Mouse (Mus musculus): ENCODE data around the gene Agtr1a.

The Agtr1a gene

GRCm38 (mm10) chr13:30336148-30336801 is at the start of gene Agtr1a:
Agtr1a (plus strand) TSS chr13:30336441.
- DNase-seq (ENCODE audit: low spot score): peak; percentile 59

DNA sequence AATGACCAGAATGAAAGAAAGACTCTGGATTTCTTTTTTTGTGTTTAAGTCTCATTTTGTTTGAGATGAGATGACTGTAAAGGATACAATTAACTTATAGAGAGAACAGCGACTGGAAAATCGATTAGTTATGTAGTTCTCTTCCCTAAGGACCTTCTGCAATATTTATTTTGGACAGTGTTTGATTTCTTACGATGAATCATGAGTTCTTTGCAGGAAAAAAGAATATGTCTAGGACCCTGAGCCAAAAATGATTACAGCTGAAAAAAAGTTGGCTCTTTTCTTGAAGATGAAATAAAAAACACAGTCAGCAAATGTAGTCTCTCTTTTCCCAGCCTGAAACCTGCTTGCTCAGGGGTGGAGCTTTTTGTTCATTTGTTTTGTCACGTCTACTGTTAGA is 26.0 kb upstream of the Agtr1a start:
- no peak for DNase-seq (ENCODE audit: low spot score)

DNA sequence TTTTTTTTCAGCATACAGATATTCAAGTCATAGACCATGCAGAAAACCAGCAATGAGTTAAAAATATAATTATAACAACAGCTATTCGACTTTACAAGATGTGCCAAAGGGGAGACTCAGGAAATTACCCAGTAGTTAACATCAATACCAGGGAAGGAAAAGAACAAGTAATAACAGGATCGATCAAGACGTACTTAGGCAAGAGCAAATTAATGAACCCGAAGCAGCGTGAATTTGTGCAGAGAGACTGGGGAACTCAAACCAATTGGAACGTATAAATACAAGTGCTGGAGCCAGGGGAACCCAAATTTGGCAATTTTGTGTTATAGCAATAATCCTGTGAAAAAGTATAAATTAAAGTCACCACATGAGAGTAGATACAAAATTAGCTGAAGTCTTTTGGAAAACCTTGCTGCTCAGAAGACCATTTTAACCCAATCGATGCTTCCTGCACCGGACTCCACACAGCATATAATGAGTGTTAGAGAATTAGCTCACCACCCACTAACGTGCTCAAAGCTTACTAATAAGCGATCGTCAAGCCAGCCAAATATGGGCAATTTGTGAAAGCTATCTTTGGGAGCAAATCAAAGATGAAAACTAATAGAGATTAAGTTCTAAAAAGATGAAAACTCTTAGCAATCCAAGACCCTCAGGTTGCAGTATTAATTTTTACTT is 11.4 kb upstream of the Agtr1a start:
- DNase-seq (ENCODE audit: low spot score): no peak

DNA sequence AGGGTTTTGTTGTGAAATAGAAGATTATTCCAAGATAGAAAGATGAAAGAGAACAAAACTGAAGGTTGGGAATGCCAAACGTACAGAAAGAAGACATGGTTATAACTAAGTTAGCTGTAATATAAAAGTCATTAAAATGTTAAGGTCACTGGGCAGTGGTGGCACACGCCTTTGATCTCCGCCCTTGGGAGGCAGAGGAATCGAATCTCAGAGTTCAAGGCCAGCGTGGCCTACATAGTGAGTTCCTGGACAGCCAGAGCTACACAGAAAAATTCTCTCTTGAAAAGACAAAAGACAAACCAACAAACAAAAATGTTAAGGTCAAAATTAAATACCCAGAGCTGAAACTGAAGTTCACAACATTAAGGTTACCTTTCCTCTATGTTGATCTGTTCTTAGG is 5.2 kb upstream of the Agtr1a start:
- no peak for DNase-seq (ENCODE audit: low spot score)

DNA sequence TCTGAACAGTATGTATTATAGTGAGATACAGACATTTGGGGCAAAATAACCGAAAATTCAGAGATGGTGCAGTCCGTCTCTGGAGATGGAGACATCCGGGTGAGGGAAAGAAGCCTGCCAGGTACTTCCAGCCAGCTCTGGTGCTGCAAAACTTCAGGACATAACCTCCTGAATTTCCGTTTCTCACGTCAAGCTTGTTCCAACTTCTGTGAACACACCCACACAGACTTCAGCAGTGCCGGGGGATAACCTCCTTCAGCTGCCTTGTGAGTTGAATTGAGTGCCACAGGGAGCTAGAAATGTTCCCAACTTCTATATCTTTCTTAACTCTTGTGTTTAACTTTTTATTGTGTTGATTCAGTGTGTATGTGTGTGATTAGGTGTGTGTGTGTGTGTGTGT is 4.4 kb upstream of the Agtr1a start:
- DNase-seq (ENCODE audit: low spot score): no peak

GRCm38 (mm10) chr13:30332581-30332980 is 3.7 kb upstream of the Agtr1a start:
- DNase-seq (ENCODE audit: low spot score): no peak

DNA sequence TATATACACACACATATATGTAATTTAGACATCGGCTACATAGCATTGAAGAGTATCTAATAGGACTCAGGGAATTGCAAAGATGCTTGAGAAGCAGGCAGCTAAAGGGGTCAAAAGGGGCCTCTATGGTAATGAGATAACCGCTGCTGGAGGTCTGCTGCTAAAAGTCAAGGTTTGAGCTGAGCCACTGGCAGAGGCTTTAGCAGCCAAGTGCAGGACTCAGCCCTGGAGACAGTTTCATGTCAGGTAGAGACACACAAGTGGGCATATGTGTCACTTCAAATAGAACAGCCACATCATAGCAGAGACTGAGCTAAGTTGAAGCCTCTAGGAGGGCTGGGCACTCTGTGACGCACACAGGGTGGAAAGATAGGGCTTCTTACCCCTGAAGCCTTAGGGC is 1.6 kb upstream of the Agtr1a start:
- no peak for DNase-seq (ENCODE audit: low spot score)

DNA sequence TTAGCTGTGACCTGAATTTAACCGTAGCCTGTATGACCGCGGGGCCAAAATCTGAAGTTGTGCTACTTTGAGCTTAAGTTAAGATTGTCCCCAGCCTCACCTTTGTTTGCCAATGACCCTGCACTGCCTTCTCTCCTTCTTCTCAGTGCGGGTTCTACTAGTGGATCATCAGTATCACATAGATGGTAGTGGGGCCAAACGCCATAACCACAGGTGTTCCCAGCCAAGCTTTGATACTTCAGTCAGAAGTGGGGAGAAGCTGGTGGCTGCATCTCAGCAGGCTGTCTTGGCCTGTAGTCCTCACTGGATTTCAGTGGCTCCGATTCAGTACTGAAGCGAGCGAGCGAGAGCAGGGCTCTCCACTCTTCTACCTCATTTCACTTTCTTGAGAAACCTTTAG is 672 bp downstream of the Agtr1a start:
- DNase-seq (ENCODE audit: low spot score): no peak

DNA sequence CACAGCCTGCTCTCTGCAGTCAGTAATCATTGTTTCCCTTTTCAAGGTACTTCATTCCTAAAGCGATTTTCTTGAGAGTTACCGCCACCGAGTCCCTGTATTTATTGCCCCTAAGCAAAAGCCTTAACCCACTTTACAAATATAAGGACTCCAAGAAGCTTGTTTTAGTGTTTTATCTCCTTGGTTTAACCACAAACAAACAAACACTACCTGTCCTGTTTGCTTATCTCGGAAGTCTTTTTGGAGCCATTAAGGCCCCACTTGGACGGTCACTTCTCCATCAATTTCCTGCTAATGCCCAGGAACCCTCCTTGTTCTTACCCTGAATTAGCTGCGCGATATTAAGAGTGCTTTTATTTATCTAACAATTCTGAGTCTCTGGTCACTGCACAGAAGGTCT is 1.4 kb downstream of the Agtr1a start:
- DNase-seq (ENCODE audit: low spot score): no peak

DNA sequence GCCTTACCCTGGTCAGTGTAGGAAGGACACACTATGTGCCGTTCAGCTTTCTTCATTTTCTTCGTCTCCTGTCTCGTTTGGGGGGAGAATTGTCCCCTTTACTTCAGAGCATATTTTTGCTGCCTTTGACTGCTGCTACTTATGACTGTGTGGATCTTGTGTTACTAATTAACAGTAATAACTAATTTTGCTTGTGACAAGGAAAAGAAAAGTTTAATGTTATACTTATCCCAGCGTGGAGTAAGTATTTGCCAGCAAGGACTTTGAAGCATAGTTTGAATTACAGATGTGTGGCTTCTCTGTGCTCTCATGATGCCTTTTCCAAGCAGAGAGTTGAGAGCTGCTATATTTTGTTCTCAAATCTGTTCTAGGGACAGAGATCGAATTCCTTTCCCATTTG is 2.3 kb downstream of the Agtr1a start:
- DNase-seq (ENCODE audit: low spot score): no peak

- no peak for DNase-seq (ENCODE audit: low spot score)
Observed at GRCm38 (mm10) chr13:30339927-30340326, 3.7 kb downstream of the Agtr1a start.

- no peak for DNase-seq (ENCODE audit: low spot score)
Observed at GRCm38 (mm10) chr13:30341987-30342898, 6.0 kb downstream of the Agtr1a start.

DNA sequence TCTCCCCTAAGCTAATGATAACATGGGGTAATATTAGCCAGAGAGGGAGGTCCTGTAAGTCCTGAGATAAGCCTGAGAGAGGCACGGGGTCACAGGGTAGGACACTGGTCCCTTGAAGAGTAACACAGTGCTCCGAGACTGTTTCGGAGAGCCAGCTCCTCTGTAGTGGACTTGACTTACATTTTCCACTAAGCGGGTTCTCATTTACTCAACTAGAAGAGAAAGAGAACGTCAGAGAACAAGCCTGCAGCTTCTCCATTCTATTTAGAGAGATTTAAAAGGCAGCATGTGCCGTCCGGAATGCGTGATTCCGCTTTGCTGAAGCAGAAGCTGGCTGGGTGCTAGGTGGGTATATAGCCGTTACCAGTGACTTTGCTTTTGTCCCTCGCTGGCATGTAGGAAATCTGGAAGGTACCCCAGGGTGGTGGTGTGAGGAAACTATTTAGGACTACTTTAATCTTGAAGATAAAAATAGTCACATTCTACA is 9.2 kb downstream of the Agtr1a start:
- DNase-seq (ENCODE audit: low spot score): no peak

GRCm38 (mm10) chr13:30346881-30347280 is 10.6 kb downstream of the Agtr1a start:
- DNase-seq (ENCODE audit: low spot score): no peak

- no peak for DNase-seq (ENCODE audit: low spot score)
Observed at GRCm38 (mm10) chr13:30348306-30348705, 12.1 kb downstream of the Agtr1a start.

- no peak for DNase-seq (ENCODE audit: low spot score)
Observed at GRCm38 (mm10) chr13:30351966-30352365, 15.7 kb downstream of the Agtr1a start.

- DNase-seq (ENCODE audit: low spot score): no peak
Observed at GRCm38 (mm10) chr13:30354991-30355580, 18.8 kb downstream of the Agtr1a start.

DNA sequence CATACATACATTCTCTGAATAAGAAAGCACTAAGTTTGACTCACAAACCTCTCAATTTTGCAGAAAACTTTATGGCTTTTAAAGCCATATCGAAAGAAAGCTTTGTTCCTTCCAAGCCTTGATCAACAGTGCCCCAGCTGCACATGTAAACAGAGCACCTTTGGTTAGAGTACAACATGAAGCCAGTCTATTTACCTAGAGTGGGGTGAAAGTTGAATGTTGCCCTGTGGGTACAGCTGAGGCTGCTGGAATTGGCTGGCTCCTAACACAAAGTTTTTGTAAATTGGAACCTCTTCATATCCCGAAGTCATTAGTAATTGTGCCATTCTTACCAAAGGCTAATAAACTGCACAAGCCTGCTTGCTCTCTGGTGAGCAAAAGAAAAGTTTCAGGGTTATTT is 19.7 kb downstream of the Agtr1a start:
- DNase-seq (ENCODE audit: low spot score): no peak

DNA sequence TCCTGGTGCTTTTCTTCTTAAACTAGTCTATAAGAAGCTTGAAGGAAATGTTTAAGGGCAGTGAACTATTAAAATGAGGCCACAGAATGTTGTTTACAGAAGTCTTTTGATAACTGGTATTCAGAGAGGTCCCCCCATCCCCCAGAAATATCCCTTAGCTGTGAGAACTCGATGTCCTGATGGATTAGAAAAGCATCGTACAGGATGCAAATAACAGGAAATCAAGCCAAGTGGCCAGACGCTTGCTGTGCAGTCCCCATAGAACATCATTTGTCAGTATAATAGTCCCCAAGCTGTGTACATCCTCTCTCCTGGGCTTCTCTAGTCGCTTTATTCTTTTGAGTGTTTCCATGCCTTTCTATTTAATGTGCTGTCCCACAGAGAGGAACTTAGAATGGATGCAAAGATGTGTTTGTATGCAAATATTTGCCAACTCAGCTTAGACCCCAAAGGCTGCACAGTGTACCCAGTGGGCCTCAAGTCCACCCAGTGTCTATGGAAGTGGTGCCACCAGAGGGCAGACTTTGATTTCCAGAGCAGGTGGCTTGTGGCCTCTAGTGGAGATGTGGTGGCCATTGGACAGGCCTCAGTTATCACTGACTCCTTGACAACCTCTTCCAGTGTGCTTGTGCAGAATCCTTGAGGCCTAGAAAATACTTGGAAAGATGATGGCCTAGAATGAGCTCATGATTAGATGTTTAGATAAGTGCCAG is 22.4 kb downstream of the Agtr1a start:
- DNase-seq (ENCODE audit: low spot score): no peak

DNA sequence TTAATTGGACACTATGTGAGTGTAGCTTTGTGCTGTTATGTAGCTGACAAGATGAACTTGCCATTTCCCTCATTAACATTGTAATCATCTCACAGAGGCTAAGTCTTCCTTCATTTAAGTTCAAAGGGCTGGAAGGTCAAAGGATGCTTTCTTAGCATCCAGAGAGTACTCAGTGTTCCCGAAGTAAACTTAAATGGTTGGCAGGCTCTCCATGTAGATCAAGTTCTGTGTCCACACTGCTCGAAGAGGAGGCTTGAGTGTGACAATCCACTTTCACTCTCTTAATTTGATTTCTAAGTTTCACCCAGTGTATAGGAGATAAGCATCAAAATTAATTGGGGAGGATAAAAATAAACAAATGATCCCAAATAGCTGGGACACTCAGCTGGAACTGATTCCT is 23.6 kb downstream of the Agtr1a start:
- DNase-seq (ENCODE audit: low spot score): no peak

DNA sequence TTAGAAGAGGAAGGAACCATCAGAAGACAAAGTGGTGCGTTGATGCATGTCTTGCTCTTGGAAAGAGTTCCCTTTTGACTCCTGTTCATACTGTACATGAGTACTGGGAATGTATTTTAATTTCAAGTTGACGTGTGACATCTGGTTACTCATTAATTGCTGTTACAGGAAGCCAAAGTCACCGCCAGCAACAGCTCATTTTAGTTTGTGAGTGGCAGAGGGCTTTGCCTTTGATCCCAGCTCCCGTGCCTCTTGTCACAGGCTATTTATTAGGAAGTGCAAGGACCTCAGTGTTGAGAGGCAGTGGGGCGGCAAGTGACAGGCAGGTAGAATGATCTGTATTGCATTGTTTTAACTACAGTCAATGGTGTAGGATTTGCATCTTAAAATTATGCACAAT is 24.8 kb downstream of the Agtr1a start:
- DNase-seq (ENCODE audit: low spot score): no peak

DNA sequence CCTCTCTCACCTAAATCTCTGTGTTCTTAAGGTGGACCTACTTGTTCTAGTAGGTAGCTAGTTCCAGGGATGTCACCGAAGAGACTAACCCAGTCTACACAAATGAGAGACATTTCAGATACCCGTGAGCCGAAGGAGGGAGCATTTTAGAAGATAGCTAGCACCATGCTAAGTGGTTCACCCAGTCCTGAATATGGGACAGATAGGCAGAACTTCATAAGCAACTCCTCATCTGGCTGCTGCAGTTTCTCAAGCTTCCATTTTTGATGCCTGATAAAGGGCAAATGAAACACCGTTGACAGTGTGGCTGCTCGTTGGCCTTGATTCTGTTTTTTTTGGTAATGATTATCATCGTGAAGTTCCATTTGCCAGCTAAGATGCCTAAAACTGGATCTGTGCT is 25.8 kb downstream of the Agtr1a start:
- no peak for DNase-seq (ENCODE audit: low spot score)

All from testis, postnatal 10 days (tissue).